Mouse (Mus musculus): ENCODE data around the gene B3gat1. TPM values are rescaled to one million over a fixed set of nuclear protein-coding genes. Genes with fewer than 3 reads are reported as not detected.

The B3gat1 gene
- polyA plus RNA-seq, 1 experiment from 2014 or later, result 0.02 TPM

DNA sequence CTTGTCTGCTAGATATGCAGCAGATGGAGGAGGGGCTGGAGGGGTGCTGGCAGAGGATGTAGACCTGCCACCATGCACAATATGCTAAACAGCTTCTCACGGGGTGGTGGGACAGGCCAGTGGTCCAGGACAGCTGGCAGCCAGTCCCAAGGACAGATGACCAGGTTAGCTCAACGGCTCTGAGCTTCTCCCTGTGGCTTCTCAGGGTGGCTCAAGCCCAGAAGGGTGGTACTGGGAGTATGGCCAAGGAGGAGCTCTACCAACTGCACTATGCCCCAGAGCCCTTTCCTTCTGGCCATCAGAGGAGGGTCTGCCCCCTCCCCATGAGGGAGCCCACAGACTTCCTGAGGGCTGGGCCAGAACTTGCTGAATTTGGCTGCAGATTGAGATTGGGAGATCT, 35.2 kb upstream of the B3gat1 start:
- ATAC-seq (ENCODE audit: low FRiP score, low TSS enrichment) (no peak), DNase-seq (ENCODE audit: low spot score) (no peak)
- H3K4me3 ChIP-seq (ENCODE audit: low read depth, low read length), result no peak overlapping the region
- 68% methylated on average over 2 of the region's 2 CpGs for WGBS
- no peak overlapping the region for H3K9ac ChIP-seq (ENCODE audit: low read length)
- no peak overlapping the region for H3K27ac ChIP-seq (replicated peaks)
- no peaks in the 10 kb centered on the region for H3K9me3 ChIP-seq (ENCODE audit: control insufficient read depth, low read length)
- H3K4me2 ChIP-seq (replicated peaks; ENCODE audit: low read depth), result no peak overlapping the region
- H3K4me1 ChIP-seq (replicated peaks; ENCODE audit: control insufficient read depth, insufficient read depth), result no peaks in the 10 kb centered on the region
- H3K36me3 ChIP-seq (ENCODE audit: control insufficient read depth, insufficient read depth, low read length), result no peaks in the 10 kb centered on the region
- H3K27me3 ChIP-seq (ENCODE audit: control insufficient read depth, insufficient read depth, low read length), result no peaks in the 10 kb centered on the region
- TF ChIP-seq CTCF (IDR thresholded peaks at IDR 0.05; ENCODE audit: low read depth), result no peak
- no peak for TF ChIP-seq EP300 (optimal IDR thresholded peaks at IDR 0.05)

DNA sequence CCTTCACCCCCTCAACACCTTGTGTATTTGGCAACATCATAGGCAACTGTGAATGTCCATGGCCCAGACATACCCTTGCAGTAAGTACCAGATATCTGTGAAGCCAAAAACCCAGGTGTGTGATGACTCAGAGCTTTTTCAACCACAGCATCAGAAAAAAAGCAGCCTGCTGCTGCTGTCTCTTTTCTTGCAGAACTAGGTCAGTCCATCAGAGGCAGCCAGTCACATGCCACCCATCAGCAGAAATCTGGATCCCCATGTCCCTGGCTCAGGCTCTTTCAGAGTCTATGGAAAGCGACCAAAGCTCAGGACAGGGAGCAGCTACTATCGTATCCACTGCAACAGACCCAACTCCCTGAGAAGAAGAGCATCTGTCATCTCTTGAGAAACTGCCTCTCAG, 33.2 kb upstream of the B3gat1 start:
- Histone ChIP-seq H3K4me1 (replicated peaks; ENCODE audit: control insufficient read depth, insufficient read depth) (no peaks in the 10 kb centered on the region), H3K36me3 (ENCODE audit: control insufficient read depth, insufficient read depth, low read length) (no peaks in the 10 kb centered on the region), H3K27ac (replicated peaks) (no peak overlapping the region), H3K4me3 (ENCODE audit: low read depth, low read length) (no peak overlapping the region), H3K4me2 (replicated peaks; ENCODE audit: low read depth) (no peak overlapping the region), H3K9ac (ENCODE audit: low read length) (no peak overlapping the region), H3K27me3 (ENCODE audit: control insufficient read depth, insufficient read depth, low read length) (no peaks in the 10 kb centered on the region), H3K9me3 (ENCODE audit: control insufficient read depth, low read length) (no peaks in the 10 kb centered on the region)
- ATAC-seq (ENCODE audit: low FRiP score, low TSS enrichment), result no peak
- TF ChIP-seq CTCF (IDR thresholded peaks at IDR 0.05; ENCODE audit: low read depth), result no peak
- no peak for TF ChIP-seq EP300 (optimal IDR thresholded peaks at IDR 0.05)
- 84% methylated on average over 2 of the region's 2 CpGs for WGBS
- no peak for DNase-seq (ENCODE audit: low spot score)

DNA sequence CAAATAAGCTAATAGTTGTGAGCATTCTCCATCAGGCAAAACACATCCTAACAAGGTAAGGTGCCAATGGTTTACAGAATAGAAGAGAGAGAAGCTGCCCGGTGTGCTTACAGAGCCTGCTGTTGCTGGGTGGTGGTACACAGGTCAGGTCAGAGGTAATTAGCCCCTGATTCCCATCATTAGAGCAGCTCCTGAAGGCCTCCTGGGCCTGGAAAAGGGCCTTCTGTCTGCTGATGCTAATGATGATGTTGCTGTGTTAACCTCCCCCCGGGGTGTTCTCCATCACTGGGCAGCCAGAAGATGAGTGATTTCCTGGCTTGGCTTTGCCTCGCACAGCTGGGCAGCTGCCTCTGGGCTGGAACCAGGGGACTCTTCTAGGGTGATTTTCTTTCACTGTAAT, 15.1 kb upstream of the B3gat1 start:
- Histone ChIP-seq H3K4me3 (ENCODE audit: low read depth, low read length) (no peak overlapping the region), H3K4me2 (replicated peaks; ENCODE audit: low read depth) (no peak overlapping the region), H3K36me3 (ENCODE audit: control insufficient read depth, insufficient read depth, low read length) (no peaks in the 10 kb centered on the region), H3K27me3 (ENCODE audit: control insufficient read depth, insufficient read depth, low read length) (no peaks in the 10 kb centered on the region), H3K27ac (replicated peaks) (no peak overlapping the region), H3K4me1 (replicated peaks; ENCODE audit: control insufficient read depth, insufficient read depth) (no peaks in the 10 kb centered on the region), H3K9ac (ENCODE audit: low read length) (no peak overlapping the region), H3K9me3 (ENCODE audit: control insufficient read depth, low read length) (no peaks in the 10 kb centered on the region)
- WGBS, result 54% methylated on average over 3 of the region's 3 CpGs
- no peak for DNase-seq (ENCODE audit: low spot score)
- no peak for ATAC-seq (ENCODE audit: low FRiP score, low TSS enrichment)
- TF ChIP-seq CTCF (IDR thresholded peaks at IDR 0.05; ENCODE audit: low read depth), result no peak
- no peak for TF ChIP-seq EP300 (optimal IDR thresholded peaks at IDR 0.05)

DNA sequence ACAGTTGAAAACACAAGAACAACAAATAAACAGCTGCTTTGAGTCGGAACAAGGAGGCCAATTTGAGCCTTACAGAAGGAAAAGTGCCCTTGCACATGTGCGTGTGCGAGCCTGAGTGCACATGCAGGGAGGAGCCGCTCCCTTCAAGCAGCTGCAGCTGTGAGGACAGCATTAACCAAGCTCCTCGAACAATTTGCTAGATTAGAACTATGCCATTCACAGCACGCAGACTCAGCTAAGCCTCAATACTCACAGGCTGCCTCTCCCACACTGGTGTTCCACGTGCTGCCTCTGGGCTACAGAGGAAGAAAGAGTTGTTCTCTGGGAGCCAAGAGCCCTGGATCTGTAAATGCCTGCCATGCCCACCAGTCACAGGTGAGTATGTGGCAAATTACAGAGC, 11.8 kb upstream of the B3gat1 start:
- 68% methylated on average over 7 of the region's 7 CpGs for WGBS
- H3K4me1 ChIP-seq (replicated peaks; ENCODE audit: control insufficient read depth, insufficient read depth), result no peaks in the 10 kb centered on the region
- H3K4me3 ChIP-seq (ENCODE audit: low read depth, low read length), result no peak overlapping the region
- no peaks in the 10 kb centered on the region for H3K36me3 ChIP-seq (ENCODE audit: control insufficient read depth, insufficient read depth, low read length)
- no peak overlapping the region for H3K9ac ChIP-seq (ENCODE audit: low read length)
- H3K9me3 ChIP-seq (ENCODE audit: control insufficient read depth, low read length), result no peaks in the 10 kb centered on the region
- H3K27me3 ChIP-seq (ENCODE audit: control insufficient read depth, insufficient read depth, low read length), result no peaks in the 10 kb centered on the region
- ATAC-seq (ENCODE audit: low FRiP score, low TSS enrichment) (no peak), DNase-seq (ENCODE audit: low spot score) (no peak)
- H3K27ac ChIP-seq (replicated peaks), result no peak overlapping the region
- no peak overlapping the region for H3K4me2 ChIP-seq (replicated peaks; ENCODE audit: low read depth)
- TF ChIP-seq CTCF (IDR thresholded peaks at IDR 0.05; ENCODE audit: low read depth) (no peak), EP300 (optimal IDR thresholded peaks at IDR 0.05) (no peak)

DNA sequence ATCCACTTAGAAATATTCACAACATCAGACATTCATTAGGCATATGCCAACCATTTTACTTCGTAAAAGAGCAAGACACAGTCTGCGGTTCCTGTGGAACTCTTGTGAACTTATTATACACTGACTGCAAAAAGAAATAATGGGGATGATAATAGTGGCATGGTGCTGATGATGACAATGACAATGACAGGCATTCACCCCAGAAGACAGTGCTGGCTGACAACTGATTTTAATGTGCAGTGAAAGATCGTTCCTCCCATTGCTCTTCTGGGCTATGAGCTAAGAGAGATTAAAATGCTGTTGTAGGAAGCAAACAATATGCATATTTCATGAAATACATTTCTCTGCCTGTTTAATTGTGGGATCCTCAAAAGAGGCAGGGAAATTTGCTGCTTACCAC, 7.8 kb upstream of the B3gat1 start:
- Histone ChIP-seq H3K4me1 (replicated peaks; ENCODE audit: control insufficient read depth, insufficient read depth) (no peaks in the 10 kb centered on the region), H3K36me3 (ENCODE audit: control insufficient read depth, insufficient read depth, low read length) (no peaks in the 10 kb centered on the region), H3K4me2 (replicated peaks; ENCODE audit: low read depth) (no peak overlapping the region), H3K4me3 (ENCODE audit: low read depth, low read length) (no peak overlapping the region), H3K27ac (replicated peaks) (no peak overlapping the region), H3K27me3 (ENCODE audit: control insufficient read depth, insufficient read depth, low read length) (no peaks in the 10 kb centered on the region), H3K9ac (ENCODE audit: low read length) (no peak overlapping the region), H3K9me3 (ENCODE audit: control insufficient read depth, low read length) (no peaks in the 10 kb centered on the region)
- DNase-seq (ENCODE audit: low spot score) (no peak), ATAC-seq (ENCODE audit: low FRiP score, low TSS enrichment) (no peak)
- WGBS, result 88% methylated on average over 3 of the region's 3 CpGs
- TF ChIP-seq EP300 (optimal IDR thresholded peaks at IDR 0.05), result no peak
- no peak for TF ChIP-seq CTCF (IDR thresholded peaks at IDR 0.05; ENCODE audit: low read depth)

DNA sequence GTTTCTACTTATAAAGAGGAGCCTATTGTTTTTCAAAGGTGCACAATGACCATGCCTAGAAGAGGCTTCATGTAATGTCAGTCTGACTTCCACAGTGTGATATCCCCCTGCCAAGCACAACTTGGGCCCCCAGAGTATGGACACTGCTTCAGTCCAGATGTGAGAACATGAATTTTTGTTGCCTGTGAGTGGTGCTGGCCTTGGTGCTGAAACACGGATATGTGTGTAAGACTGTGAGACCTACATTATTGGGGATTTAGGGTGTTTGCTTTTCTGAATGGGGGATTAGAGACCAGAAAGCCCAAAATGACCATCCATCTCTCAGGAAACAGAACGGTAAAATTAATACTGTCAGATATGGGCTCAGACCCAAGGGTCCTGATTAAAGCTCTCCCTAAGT, 6.1 kb upstream of the B3gat1 start:
- DNase-seq (ENCODE audit: low spot score) (peak; percentile 46), ATAC-seq (ENCODE audit: low FRiP score, low TSS enrichment) (no peak)
- TF ChIP-seq EP300 (optimal IDR thresholded peaks at IDR 0.05), result no peak
- no peak for TF ChIP-seq CTCF (IDR thresholded peaks at IDR 0.05; ENCODE audit: low read depth)
- 41% methylated on average over 2 of the region's 2 CpGs for WGBS
- no peak overlapping the region for H3K4me3 ChIP-seq (ENCODE audit: low read depth, low read length)
- no peak overlapping the region for H3K27ac ChIP-seq (replicated peaks)
- no peak overlapping the region for H3K4me2 ChIP-seq (replicated peaks; ENCODE audit: low read depth)
- no peak overlapping the region for H3K9ac ChIP-seq (ENCODE audit: low read length)
- H3K4me1 ChIP-seq (replicated peaks; ENCODE audit: control insufficient read depth, insufficient read depth), result no peaks in the 10 kb centered on the region
- no peaks in the 10 kb centered on the region for H3K36me3 ChIP-seq (ENCODE audit: control insufficient read depth, insufficient read depth, low read length)
- H3K9me3 ChIP-seq (ENCODE audit: control insufficient read depth, low read length), result no peaks in the 10 kb centered on the region
- H3K27me3 ChIP-seq (ENCODE audit: control insufficient read depth, insufficient read depth, low read length), result no peaks in the 10 kb centered on the region
